In genomic region chr2:71366618-71367124, GRCm38 (mm10) we compare ENCODE assay signal across 8 mouse cellular contexts. TPM values are rescaled to one million over a fixed set of nuclear protein-coding genes. Genes with fewer than 3 reads are reported as not detected.
DNase-seq lines count a peak whose midpoint lies in the region; ATAC-seq and TF ChIP-seq lines count a peak whose summit lies in the region.

No protein-coding gene starts in this region.

- ATAC-seq in embryonic facial prominence, embryonic 13.5 days (ENCODE audit: insufficient number of reproducible peaks, insufficient read depth, low FRiP score, low TSS enrichment, low read depth), result no peak
- peak; percentile 48 for ATAC-seq in intestine, embryonic 16.5 days
- ATAC-seq in midbrain, postnatal 0 days (ENCODE audit: low FRiP score), result no peak

- peaks cover 3% of the 10 kb centered on the region for H3K36me3 ChIP-seq in embryonic facial prominence, embryonic 13.5 days
- no peaks in the 10 kb centered on the region for H3K36me3 ChIP-seq in intestine, embryonic 16.5 days (ENCODE audit: control insufficient read depth, insufficient read depth, low read length)
- no peaks in the 10 kb centered on the region for H3K36me3 ChIP-seq in midbrain, postnatal 0 days (ENCODE audit: insufficient read depth, low read length)

- H3K9me3 ChIP-seq in embryonic facial prominence, embryonic 13.5 days, result no peaks in the 10 kb centered on the region
- no peaks in the 10 kb centered on the region for H3K9me3 ChIP-seq in intestine, embryonic 16.5 days (ENCODE audit: control insufficient read depth, low read length)
- no peaks in the 10 kb centered on the region for H3K9me3 ChIP-seq in midbrain, postnatal 0 days (ENCODE audit: low read length)

- peak overlapping the region; percentile 79 for H3K4me2 ChIP-seq in embryonic facial prominence, embryonic 13.5 days
- H3K4me2 ChIP-seq in intestine, embryonic 16.5 days (ENCODE audit: low read depth, low read length), result peak overlapping the region; percentile 86
- peak overlapping the region; percentile 65 for H3K4me2 ChIP-seq in midbrain, postnatal 0 days (ENCODE audit: low read depth, low read length, poor library complexity, severe bottlenecking)

- H3K4me1 ChIP-seq in embryonic facial prominence, embryonic 13.5 days, result peaks cover 16% of the 10 kb centered on the region
- peaks cover 2% of the 10 kb centered on the region; the same call in 1 of the 2 replicates for H3K4me1 ChIP-seq in intestine, embryonic 16.5 days (ENCODE audit: control insufficient read depth, insufficient read depth, low read length)
- H3K4me1 ChIP-seq in midbrain, postnatal 0 days (ENCODE audit: insufficient read depth, low read length), result peaks cover 7% of the 10 kb centered on the region

- H3K4me3 ChIP-seq in embryonic facial prominence, embryonic 13.5 days, result peak overlapping the region; percentile 79
- peak overlapping the region; percentile 86 for H3K4me3 ChIP-seq in intestine, embryonic 16.5 days (ENCODE audit: low read length)
- H3K4me3 ChIP-seq in midbrain, postnatal 0 days (ENCODE audit: low read depth, low read length), result peak overlapping the region; percentile 92

- H3K27me3 ChIP-seq in embryonic facial prominence, embryonic 13.5 days, result no peaks in the 10 kb centered on the region
- H3K27me3 ChIP-seq in intestine, embryonic 16.5 days (replicated peaks; ENCODE audit: control insufficient read depth, insufficient read depth, low read length), result no peaks in the 10 kb centered on the region
- H3K27me3 ChIP-seq in midbrain, postnatal 0 days (ENCODE audit: insufficient read depth, low read length), result no peaks in the 10 kb centered on the region

- no peak overlapping the region for H3K27ac ChIP-seq in embryonic facial prominence, embryonic 13.5 days
- peak overlapping the region; percentile 46 for H3K27ac ChIP-seq in intestine, embryonic 16.5 days (ENCODE audit: low read length)
- peak overlapping the region; percentile 87 for H3K27ac ChIP-seq in midbrain, postnatal 0 days (ENCODE audit: low read depth, low read length)

- TF ChIP-seq CTCF in midbrain, postnatal 0 days (IDR thresholded peaks at IDR 0.05), result no peak

- DNase-seq in embryo, embryonic 10.5 days (ENCODE audit: low spot score), result peak; percentile 29
- DNase-seq in embryo, embryonic 10 days (ENCODE audit: low spot score), result no peak
- peak; percentile 35 for DNase-seq in 416B (ENCODE audit: low read depth)
- peak; percentile 14 for DNase-seq in midbrain, postnatal 0 days (ENCODE audit: low spot score)
- DNase-seq in thymus, postnatal 4 days, result no peak
- no peak for DNase-seq in spleen, postnatal 36 days (ENCODE audit: low spot score in 2 of 2)

- H3K9ac ChIP-seq in embryonic facial prominence, embryonic 13.5 days, result peak overlapping the region; percentile 80
- peak overlapping the region; percentile 80 for H3K9ac ChIP-seq in intestine, embryonic 16.5 days (ENCODE audit: low read depth, low read length)
- peak overlapping the region; percentile 91 for H3K9ac ChIP-seq in midbrain, postnatal 0 days (replicated peaks; ENCODE audit: low read length, poor library complexity, severe bottlenecking)

- 21% methylated on average over 9 of the region's 9 CpGs for WGBS in embryonic facial prominence, embryonic 13.5 days
- 13% methylated on average over 9 of the region's 9 CpGs for WGBS in intestine, embryonic 16.5 days
- WGBS in midbrain, postnatal 0 days, result 21% methylated on average over 9 of the region's 9 CpGs

RNA-seq across cellular contexts. Expression of gene Slc25a12, which starts 0.9 kb away (rescaled TPM):
- polyA plus RNA-seq in embryonic facial prominence, embryonic 13.5 days (2015; fragmentation: Nextera tagmentation; extraction: Ambion mirVana), result 36.0 and 45.5 TPM in 2 replicates
- polyA plus RNA-seq in intestine, embryonic 16.5 days (2015; fragmentation: Nextera tagmentation; extraction: Ambion mirVana), result 27.0 and 28.3 TPM in 2 replicates
- 142 and 145 TPM in 2 replicates for total RNA-seq in midbrain, postnatal 0 days (2014; rRNA removed)
- polyA plus RNA-seq in midbrain, postnatal 0 days (2015; fragmentation: Nextera tagmentation; extraction: Ambion mirVana), result 118 and 120 TPM in 2 replicates

RNA-seq across cellular contexts. Expression of gene Hat1, which starts 22.1 kb away (rescaled TPM):
- 117 and 135 TPM in 2 replicates for polyA plus RNA-seq in embryonic facial prominence, embryonic 13.5 days (2015; fragmentation: Nextera tagmentation; extraction: Ambion mirVana)
- 90.3 and 101 TPM in 2 replicates for polyA plus RNA-seq in intestine, embryonic 16.5 days (2015; fragmentation: Nextera tagmentation; extraction: Ambion mirVana)
- 14.7 and 20.6 TPM in 2 replicates for total RNA-seq in midbrain, postnatal 0 days (2014; rRNA removed)
- polyA plus RNA-seq in midbrain, postnatal 0 days (2015; fragmentation: Nextera tagmentation; extraction: Ambion mirVana), result 29.6 and 30.0 TPM in 2 replicates

Comparison
In these comparisons a context has a peak if more than half of its experiments do, and no peak if none do; other contexts are left out.
1. DNase-seq: peak in embryo, embryonic 10.5 days (single experiment), 416B (single experiment) and midbrain, postnatal 0 days (single experiment); none in embryo, embryonic 10 days (single experiment), thymus, postnatal 4 days (single experiment) and spleen, postnatal 36 days (0 of 2).
2. Peak in every context shown above with its lines, with median percentiles within 50 percentile points of each other: H3K4me2 ChIP-seq, H3K4me3 ChIP-seq and H3K9ac ChIP-seq.